Mouse (Mus musculus): ENCODE measurements around the gene Larp6.

Larp6 gene

GRCm38 (mm10) chr9:60757817-60758216 lies 45.0 kb downstream of the Larp6 start:
- DNase-seq (ENCODE audit: extremely low read depth, low read depth, low spot score) = no peak

- DNase-seq (ENCODE audit: extremely low read depth, low read depth, low spot score) = no peak
These were observed 46.7 kb downstream of the Larp6 start for GRCm38 (mm10) chr9:60759436-60760007.

GRCm38 (mm10) chr9:60765181-60765580 lies 52.4 kb downstream of the Larp6 start:
- DNase-seq (ENCODE audit: extremely low read depth, low read depth, low spot score) = no peak

GRCm38 (mm10) chr9:60768393-60768792 lies 55.6 kb downstream of the Larp6 start:
- DNase-seq (ENCODE audit: extremely low read depth, low read depth, low spot score) = no peak

GRCm38 (mm10) chr9:60769711-60770111 lies 56.9 kb downstream of the Larp6 start:
- DNase-seq (ENCODE audit: extremely low read depth, low read depth, low spot score) = no peak

- DNase-seq (ENCODE audit: extremely low read depth, low read depth, low spot score) = no peak
These were observed 60.9 kb downstream of the Larp6 start for GRCm38 (mm10) chr9:60773713-60774112.

- no peak for DNase-seq (ENCODE audit: extremely low read depth, low read depth, low spot score)
These were observed 64.1 kb downstream of the Larp6 start for GRCm38 (mm10) chr9:60776899-60777298.

GRCm38 (mm10) chr9:60782057-60782789 lies 69.4 kb downstream of the Larp6 start:
- DNase-seq (ENCODE audit: extremely low read depth, low read depth, low spot score) = no peak

GRCm38 (mm10) chr9:60785069-60785468 lies 72.3 kb downstream of the Larp6 start:
- no peak for DNase-seq (ENCODE audit: extremely low read depth, low read depth, low spot score)

GRCm38 (mm10) chr9:60787517-60788110 lies 74.8 kb downstream of the Larp6 start:
- DNase-seq (ENCODE audit: extremely low read depth, low read depth, low spot score) = no peak
